Mouse (Mus musculus) adrenal gland, postnatal 36 days (tissue): ENCODE results near the gene Zfp784. TPM values are rescaled to one million over a fixed set of nuclear protein-coding genes. Genes with fewer than 3 reads are reported as not detected.
"Not testable (repeated sequence)": the region's sequence is repeated elsewhere in the genome, so short reads cannot be mapped to it uniquely, and the experiment has no call there.

Experiments used
- DNase-seq, 2 experiments: peaks; one replicate each; pipeline ENCODE4 v3.0.0; 2021; ENCODE audit warnings: mixed read lengths in 1 of 2
- total RNA-seq, 2 experiments: library from RNA; stranded (reverse); gene quantifications; 2 replicates each; pipeline ENCODE4 v1.2.3; 2021

The Zfp784 gene
- total RNA-seq, 2 experiments from 2014 or later, result 3.8 to 4.5 TPM

GRCm38 (mm10) chr7:5020685-5021084 is 17.6 kb downstream of the Zfp784 start:
- DNase-seq, result no peak

- DNase-seq, result peak; percentile 99 to 100
Measured at GRCm38 (mm10) chr7:5020000-5020681, 18.1 kb downstream of the Zfp784 start, which contains the start of the genes Zfp865 and Ccdc106. Zfp865 (plus strand) TSS chr7:5020376. Ccdc106 (plus strand) TSS chr7:5020553.

DNA sequence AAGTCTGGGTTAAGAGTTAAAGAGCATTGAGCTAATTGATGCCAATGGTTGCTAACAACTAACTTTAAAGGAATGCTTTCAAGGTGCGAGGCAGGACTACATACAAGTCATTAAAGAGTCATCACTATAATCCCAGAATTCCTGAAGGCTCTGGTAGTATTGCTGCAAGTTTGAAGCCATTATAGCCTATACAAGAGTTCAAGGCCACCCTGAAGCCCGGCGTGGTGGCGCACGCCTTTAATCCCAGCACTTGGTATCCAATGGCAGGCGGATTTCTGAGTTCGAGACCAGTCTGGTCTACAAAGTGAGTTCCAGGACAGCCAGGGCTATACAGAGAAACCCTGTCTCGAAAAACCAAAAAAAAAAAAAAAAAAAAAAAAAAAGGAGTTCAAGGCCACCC is 18.7 kb downstream of the Zfp784 start:
- not testable (repeated sequence) for DNase-seq

- DNase-seq, result no peak
Measured at GRCm38 (mm10) chr7:5017931-5018330, 20.3 kb downstream of the Zfp784 start.

GRCm38 (mm10) chr7:5017352-5017751 is 20.9 kb downstream of the Zfp784 start:
- DNase-seq, result no peak

DNA sequence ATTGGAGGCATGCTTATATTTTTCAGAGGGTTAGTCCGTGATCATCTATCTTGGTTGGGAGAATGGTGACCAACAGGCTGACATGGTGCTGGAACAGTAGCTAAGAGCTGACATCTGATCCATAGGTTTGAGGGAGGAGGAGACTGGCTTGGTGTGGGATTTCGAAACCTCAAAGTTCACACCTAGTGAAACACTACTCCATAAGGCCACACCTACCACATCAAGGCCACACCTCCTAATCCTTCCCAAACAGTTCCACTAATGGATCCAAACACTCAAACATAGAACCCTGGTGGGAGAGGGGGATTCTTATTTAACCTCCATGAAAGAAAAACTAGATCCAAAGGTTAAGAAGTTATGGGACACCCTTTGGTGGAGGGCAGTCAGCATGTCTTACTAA is 21.3 kb downstream of the Zfp784 start:
- DNase-seq, result no peak

GRCm38 (mm10) chr7:5016057-5016456 is 22.2 kb downstream of the Zfp784 start:
- DNase-seq, result no peak

GRCm38 (mm10) chr7:5015118-5016001 is 22.9 kb downstream of the Zfp784 start, which contains the start of gene Gm44973:
Gm44973 (plus strand) TSS chr7:5015496.
- DNase-seq, result peak; percentile 96 to 99

DNA sequence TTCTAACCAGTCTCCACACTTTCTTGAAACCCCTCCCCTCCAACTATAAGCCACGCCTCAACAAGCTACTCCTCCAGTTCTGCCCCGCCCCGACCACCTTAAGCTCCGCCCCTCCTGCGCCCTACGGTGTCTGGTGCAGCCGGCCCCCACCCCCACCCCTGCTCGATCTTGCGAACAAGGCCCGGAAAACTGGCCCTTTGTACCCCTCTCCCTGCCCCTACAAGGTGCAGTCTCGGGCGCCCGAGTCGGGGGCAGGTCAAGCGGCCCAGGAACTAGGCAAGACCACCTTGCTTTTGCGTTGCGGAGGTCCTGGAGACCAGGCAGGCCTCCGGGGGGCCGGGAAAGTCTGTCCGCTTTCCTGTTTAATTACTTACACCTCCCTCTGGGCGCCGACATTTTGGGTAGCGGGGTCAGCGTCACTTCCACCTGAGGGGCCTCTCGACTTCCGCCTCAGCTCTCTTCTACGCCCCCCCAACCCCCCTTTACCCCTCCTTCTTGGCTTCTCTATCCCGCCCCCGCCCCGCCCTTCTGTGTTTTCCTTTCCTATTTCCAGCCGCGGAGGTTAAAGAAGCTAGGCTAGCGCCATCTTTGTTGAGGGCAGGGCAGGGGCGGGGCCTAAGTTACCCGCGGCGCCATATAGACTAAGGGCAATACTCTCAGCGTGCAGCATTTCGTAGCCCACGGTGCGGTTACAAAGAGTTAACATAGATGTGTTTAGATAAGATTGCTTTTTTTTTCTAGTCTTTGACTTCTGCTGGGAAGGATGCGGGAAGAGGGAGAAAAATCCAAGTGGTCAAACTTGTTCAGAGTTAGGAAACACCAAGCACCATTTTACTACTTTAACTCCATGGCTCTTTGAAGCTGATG is 23.8 kb downstream of the Zfp784 start, which contains the start of the genes Zfp524 and Fiz1:
TSS of gene Zfp524 (plus strand) at position 165 of the 867 bp plus-strand sequence.
TSS of gene Fiz1 (minus strand) at position 447 of the 867 bp plus-strand sequence.
- DNase-seq, result peak; percentile 96 to 97

DNA sequence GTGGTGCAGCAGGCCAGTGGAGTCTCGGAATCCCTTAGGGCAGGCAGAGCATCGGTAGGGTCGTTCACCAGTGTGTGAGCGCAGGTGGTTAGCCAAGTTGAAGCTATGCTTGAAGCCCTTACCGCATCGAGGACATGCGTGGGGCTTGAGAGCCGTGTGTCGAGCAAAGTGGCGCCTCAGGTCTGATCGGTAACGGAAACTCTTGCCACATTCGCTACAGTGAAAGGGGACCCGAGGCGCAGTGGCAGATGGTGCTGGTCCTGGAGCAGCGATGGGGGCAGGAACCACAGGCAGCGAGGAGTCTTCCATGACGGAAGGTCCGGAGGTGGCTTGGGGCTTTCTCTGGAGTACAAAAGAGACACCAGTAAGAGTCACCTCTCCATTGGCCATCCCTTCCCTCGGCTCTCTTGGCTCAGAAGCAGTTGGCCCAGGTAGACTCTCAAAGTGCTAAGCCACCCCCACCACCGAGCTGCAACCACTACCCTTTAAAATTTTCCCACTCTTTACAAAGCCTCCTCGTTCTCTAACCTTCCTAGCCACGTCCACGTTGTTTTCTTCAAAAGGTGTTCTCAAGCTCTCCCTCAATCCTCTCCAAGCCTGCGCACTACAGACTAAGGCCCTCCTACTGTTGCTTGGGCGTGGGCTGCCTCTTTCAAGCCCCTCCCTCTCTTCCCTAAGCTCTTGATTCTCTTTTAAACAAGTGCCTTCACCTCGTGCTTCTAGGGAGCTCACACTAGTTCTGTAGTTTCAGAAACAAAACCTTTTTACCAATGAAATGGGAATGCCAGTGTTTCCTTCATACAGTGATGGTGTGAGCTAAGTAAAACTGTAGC is 25.3 kb downstream of the Zfp784 start:
- no peak for DNase-seq

DNA sequence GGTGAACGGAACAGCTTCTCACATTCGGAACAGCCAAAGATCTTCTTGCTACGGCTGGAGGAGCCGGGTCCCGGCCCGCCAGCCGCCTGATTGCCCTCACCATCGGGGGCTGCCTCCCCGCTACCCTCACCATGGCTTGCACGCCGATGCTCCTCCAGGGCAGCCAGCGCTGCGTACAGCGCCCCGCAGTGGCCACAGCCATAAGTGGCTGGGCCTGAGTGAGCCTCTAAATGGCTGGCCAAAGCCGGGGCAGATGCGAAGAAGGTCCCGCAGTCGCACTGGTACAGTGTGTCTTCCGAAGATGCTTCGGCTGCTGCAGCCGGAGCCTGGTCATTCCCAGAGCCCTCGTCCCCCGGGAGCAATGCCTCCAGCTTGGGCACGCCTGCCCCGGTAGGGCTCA is 30.0 kb downstream of the Zfp784 start:
- no peak for DNase-seq

DNA sequence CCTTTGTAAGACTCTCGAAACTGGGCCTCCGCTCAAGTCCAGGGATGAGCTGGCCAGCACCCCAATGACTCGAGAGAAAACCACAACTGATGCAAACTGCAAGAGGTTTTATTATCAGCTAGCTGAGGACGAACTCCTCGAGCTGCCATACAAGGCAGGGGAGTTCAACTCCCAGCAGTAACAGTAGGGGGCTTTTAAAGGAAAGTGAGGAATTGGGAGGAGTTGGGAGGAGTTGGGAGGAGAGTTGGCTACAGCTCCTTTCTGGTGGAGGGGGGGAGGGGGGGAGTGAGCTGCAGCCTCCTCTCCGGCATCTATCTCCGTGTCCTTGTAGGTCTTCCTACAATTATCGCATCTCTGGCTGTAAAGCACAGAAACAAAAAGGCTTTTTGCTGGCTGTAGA is 35.4 kb downstream of the Zfp784 start:
- not testable (repeated sequence) for DNase-seq

DNA sequence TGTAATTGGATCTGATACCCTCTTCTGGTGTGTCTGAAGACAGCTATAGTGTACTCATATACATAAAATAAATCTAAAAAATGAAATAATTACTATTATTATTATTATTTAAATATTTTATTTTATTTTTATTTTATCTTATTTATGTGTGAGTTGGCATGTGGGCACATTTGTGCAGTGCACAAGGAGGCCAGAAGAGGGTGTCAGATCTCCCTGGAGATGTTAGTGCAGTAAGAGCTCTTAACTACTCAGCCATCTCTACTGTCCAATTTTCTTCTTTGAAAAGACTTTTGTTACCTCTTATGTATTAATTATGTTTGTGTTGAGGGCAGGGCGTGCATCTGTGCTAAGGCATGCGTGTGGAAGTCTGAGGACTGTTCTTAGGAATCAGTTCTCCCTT is 38.4 kb downstream of the Zfp784 start:
- DNase-seq, result peak in 1 of 2 experiments; percentile 35

GRCm38 (mm10) chr7:4996934-4997333 is 41.3 kb downstream of the Zfp784 start:
- DNase-seq, result no peak

DNA sequence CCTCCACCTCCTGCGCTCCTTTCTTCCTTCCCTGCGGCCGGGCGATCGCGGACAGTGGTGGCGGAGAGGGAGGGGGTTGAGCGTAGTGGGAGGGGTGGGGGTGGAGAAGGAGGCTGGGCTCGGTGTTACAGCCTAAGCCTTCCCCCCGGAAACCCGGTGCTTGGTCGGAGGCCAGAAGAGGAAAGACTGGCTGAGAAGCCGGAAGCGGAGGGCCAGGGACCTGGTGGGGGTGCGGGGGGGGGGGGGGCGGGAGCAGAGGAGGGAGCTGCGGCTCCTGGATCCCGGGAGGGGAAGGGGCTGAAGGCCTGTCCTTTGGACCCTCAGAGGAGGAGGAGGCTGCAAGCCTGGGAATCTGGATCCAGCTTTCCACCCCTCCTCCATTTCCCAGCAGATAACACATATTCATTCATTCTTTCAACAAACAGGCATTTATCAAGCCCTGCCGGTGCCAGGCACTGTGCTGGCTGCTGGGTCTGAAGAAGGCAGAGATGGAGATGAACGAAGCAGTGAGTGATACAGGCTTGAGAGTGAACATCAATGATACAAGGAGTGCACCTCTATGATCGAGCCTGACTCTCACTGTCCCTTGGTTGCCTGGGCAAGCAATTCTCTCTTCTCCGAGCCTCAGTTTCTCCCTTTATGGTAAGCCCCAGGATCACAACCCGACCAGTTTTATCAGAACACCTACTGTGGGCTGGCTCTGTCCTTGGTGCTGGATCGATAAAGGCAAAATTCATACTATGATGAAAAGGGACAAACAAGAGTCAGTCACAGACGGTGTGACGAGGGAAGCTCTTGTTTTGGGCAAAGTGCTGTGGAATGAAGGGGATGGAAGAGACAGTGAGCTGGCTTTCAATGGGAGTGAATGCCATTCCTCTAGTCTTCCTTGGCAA is 42.0 kb downstream of the Zfp784 start, which contains the start of gene Zfp579:
TSS of gene Zfp579 (minus strand) at position 156 of the 893 bp plus-strand sequence.
- DNase-seq, result peak; percentile 95

DNA sequence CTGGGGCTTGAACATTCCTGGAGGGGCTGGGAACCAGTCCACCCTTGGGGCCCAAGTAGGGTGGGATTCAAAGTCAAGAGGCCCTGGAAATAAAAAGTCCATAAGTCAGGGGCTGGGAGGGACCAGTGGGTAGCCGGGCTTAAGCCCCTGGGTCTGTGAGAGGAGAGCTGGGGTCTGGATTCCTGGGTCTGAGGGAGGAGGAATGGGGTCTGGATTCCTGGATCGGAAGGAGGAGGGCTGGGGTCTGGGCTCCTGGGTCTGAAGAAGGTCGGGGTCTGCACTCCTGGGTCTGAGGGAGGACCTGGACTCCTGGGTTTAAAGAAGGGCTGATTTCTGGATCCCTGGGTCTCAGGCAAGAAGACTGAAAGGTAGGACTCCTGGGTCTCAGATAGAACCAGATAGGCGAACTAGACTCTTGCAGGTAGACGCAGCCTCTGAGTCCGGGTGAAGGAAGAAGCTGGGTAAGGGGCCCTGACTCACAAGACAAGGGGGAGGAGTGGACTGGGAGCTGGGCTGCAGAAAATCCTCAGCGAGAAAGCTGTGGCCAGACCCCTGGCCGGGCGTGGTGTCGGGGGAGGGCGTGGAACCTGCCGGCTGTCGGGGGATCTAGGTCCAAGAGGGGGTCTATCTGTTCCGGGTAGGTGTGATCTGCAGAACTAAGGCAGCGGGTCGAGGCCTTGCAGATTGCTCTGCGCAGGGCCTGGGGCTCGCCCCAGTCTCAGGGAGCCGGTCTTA is 42.8 kb downstream of the Zfp784 start:
- no peak for DNase-seq

DNA sequence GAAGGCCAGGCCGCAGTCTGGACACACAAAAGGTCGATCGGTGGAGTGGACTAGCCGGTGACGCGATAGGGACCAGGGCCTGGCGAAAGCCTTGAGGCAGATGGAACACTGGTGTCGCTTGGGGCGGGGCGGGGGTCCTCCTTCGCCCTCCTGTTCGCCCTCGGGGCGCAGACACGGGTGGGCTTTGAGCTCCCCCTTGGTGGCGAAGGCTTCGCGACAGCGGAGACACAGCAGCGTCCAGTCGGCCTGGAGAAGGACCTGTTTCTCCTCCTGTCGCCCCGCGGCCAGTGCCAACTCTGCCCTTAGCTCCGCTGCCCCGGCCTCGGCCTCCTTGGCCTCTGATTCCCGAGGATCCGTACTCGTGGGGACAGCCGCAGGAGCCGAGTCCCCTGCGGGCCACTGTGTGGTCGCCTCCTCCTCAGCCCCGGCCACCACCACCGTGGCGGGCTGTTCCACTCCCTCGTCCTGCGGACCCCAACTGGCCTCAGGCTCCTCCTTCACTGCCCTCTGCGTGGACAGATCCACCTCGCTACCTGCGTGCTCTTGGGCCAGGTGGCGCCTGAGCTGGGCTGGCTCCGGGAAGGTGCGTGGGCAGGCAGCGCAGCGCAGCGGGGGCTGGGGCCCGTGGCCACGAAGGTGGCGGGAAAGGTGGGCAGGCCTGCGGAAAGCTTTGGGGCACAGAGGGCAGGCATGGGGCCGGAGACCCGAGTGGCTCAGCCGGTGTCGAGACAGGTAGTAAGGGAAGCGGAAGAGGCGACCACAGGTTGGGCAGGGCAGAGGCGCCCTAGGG is 44.1 kb downstream of the Zfp784 start:
- no peak for DNase-seq

DNA sequence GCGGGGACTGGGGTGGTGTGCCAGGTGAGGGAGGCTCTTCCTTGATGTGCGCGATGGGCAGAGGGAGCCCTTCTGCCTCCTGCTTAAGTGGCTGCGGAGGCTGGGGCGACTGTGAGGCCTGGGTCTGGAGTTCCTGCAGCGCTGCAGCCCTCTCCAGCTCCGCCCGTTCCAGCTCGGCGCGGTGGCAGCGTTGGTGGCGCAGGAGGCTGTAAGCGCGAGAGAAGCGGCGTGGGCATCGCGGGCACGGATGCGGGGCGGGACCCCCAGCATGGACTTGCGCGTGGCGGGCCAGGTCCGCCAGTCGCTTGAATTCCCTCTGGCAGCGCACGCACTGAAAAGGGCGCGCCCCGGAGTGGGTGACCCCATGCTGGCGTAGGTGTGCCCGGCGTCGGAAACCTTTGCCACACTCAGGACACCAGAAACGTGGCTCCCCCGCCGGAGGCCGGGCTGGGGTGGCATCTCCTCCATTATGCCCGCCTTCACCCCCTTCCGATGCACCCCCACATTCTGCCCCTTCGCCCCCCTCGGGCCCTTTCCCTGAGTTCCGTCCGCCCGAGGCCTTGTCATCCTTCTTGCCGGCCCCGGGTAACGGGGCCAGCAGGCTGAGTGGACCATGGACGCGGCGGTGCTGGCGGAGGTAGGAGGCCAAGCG is 44.8 kb downstream of the Zfp784 start:
- DNase-seq, result no peak
